Mouse (Mus musculus): ENCODE measurements around the gene Haghl.

DNA sequence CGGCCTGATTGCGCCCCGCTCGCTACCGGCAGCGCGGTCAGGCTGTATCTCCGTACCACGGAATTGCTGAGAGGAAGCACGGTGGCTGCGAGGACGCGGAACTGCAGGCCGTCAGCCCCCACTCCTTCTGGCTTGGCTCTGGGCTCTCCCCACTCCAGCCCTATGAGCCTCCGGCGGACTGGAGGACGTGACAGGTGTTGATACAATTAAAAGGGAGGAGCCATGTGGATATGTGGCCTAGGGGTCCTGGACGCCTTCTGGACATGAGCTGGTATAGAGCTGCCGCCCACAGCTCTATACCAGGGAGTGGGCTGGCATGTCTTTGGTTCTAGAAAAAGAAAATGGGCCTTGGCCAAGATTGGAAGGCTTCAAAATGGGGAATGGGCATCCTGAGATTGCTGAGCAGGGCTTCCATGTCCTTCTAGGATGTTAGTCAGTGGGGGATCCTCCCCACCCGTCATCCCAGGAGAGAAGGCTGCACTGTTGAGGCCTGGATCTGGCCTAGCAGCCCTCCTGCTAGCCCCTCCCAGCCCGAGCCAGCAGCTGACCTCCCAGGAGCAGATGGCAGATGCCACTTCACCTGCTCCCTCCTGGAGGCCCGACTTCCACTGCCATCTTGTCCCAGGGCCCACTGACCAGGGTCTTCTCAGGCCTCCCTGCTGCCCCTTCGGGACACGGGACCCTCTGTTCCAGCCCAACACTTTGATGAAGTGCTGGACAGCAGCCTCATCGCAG is 24.3 kb upstream of the Haghl start:
- TF ChIP-seq CTCF (IDR thresholded peaks at IDR 0.05; ENCODE audit: borderline replicate concordance, extremely low read depth, insufficient read depth, insufficient read length) (no peak), POLR2A (IDR thresholded peaks at IDR 0.05; ENCODE audit: borderline replicate concordance, extremely low read depth, insufficient read depth, insufficient read length, poor library complexity, severe bottlenecking) (no peak)

Measured in brain, embryonic 14.5 days (tissue).